Mouse (Mus musculus) forebrain, embryonic 11.5 days (tissue): Measurements from ENCODE around the gene Chst4. TPM values are rescaled to one million over a fixed set of nuclear protein-coding genes. Genes with fewer than 3 reads are reported as not detected.

Source experiments
- ATAC-seq: fragments of 200-750 bp; cut with Nextera tagmentation; replicated peaks from 2 replicates; pipeline ENCODE4 v1.8.0; 2017; ENCODE audit warnings: moderate TSS enrichment; ENCODE audit not compliant: low FRiP score
- DNase-seq: peaks from one replicate; pipeline ENCODE4 v3.0.0-alpha.2; 2017; ENCODE audit warnings: low spot score
- H3K27ac ChIP-seq: fragments of 300-500 bp; sonication (generic); 2 replicates; pipeline ENCODE4 v1.5.1; 2014; ENCODE audit warnings: low read depth, low read length
- H3K27me3 ChIP-seq: fragments of 300-500 bp; sonication (generic); 2 replicates; pipeline ENCODE4 v1.6.1; 2014; ENCODE audit warnings: mild to moderate bottlenecking, low read length, mixed read lengths; ENCODE audit not compliant: control insufficient read depth, insufficient read depth
- H3K36me3 ChIP-seq: fragments of 300-500 bp; sonication (generic); 2 replicates; pipeline ENCODE4 v1.6.1; 2014; ENCODE audit warnings: mild to moderate bottlenecking, low read length, moderate library complexity, mixed read lengths; ENCODE audit not compliant: control insufficient read depth, insufficient read depth
- H3K4me1 ChIP-seq: fragments of 300-500 bp; sonication (generic); replicated peaks from 2 replicates; pipeline ENCODE4 v1.6.1; 2014; ENCODE audit warnings: low read length, mixed read lengths; ENCODE audit not compliant: control insufficient read depth, insufficient read depth
- H3K4me2 ChIP-seq: fragments of 300-500 bp; sonication (generic); 2 replicates; pipeline ENCODE4 v1.6.1; 2014; ENCODE audit warnings: low read depth, mild to moderate bottlenecking, low read length, moderate library complexity, mixed read lengths; ENCODE audit not compliant: severe bottlenecking
- H3K4me3 ChIP-seq: fragments of 300-500 bp; sonication (generic); 2 replicates; pipeline ENCODE4 v1.5.1; 2014; ENCODE audit warnings: low read depth, low read length
- H3K9ac ChIP-seq: fragments of 300-500 bp; sonication (generic); 2 replicates; pipeline ENCODE4 v1.6.1; 2014; ENCODE audit warnings: low read length
- H3K9me3 ChIP-seq: fragments of 300-500 bp; sonication (generic); 2 replicates; pipeline ENCODE4 v1.6.1; 2016; ENCODE audit warnings: low read length, mixed read lengths; ENCODE audit not compliant: control insufficient read depth
- WGBS: fragments of 180-500 bp; shearing (Covaris S2); extraction: QIAGEN DNeasy Blood & Tissue Kit; methylation state at CpG from one replicate; pipeline ENCODE4 v1.1.7; 2014; 5-methylcytosine and 5-hydroxymethylcytosine counted together
- polyA plus RNA-seq: library from polyadenylated mRNA; unstranded; fragments of >200 nt; fragmentation: Nextera tagmentation; extraction: Ambion mirVana; gene quantifications from 2 replicates; pipeline ENCODE4 v1.2.1, GENCODE M21; 2014

Gene Chst4
- polyA plus RNA-seq, 1 experiment from 2014 or later, result not detected

GRCm38 (mm10) chr8:110022081-110022480 is 17.5 kb downstream of the Chst4 start:
- Histone ChIP-seq H3K27ac (no peak overlapping the region), H3K4me3 (no peak overlapping the region), H3K9me3 (no peaks in the 10 kb centered on the region), H3K27me3 (no peaks in the 10 kb centered on the region), H3K4me2 (no peak overlapping the region), H3K4me1 (no peaks in the 10 kb centered on the region), H3K36me3 (no peaks in the 10 kb centered on the region), H3K9ac (no peak overlapping the region)
- 64% methylated on average over 6 of the region's 6 CpGs for WGBS
- DNase-seq (peak; percentile 33), ATAC-seq (no peak)

GRCm38 (mm10) chr8:110010868-110011267 is 28.7 kb downstream of the Chst4 start:
- Histone ChIP-seq H3K27me3 (no peaks in the 10 kb centered on the region), H3K9ac (no peak overlapping the region), H3K4me2 (no peak overlapping the region), H3K9me3 (no peaks in the 10 kb centered on the region), H3K4me1 (no peaks in the 10 kb centered on the region), H3K4me3 (no peak overlapping the region), H3K36me3 (no peaks in the 10 kb centered on the region), H3K27ac (no peak overlapping the region)
- 40% methylated on average over 5 of the region's 5 CpGs for WGBS
- no peak for ATAC-seq
- peak; percentile 73 for DNase-seq

GRCm38 (mm10) chr8:110008995-110009446 is 30.5 kb downstream of the Chst4 start:
- no peaks in the 10 kb centered on the region for H3K9me3 ChIP-seq
- 68% methylated on average over 8 of the region's 8 CpGs for WGBS
- H3K27me3 ChIP-seq, result no peaks in the 10 kb centered on the region
- H3K4me1 ChIP-seq, result no peaks in the 10 kb centered on the region
- no peak overlapping the region for H3K4me2 ChIP-seq
- H3K9ac ChIP-seq, result no peak overlapping the region; the same call in 1 of the 2 replicates
- H3K36me3 ChIP-seq, result no peaks in the 10 kb centered on the region
- H3K4me3 ChIP-seq, result no peak overlapping the region
- DNase-seq, result no peak
- H3K27ac ChIP-seq, result no peak overlapping the region
- ATAC-seq, result no peak

- DNase-seq, result no peak
- H3K4me3 ChIP-seq, result no peak overlapping the region
- 90% methylated on average over 26 of the region's 26 CpGs for WGBS
- no peak overlapping the region; the same call in 1 of the 2 replicates for H3K9ac ChIP-seq
- no peaks in the 10 kb centered on the region for H3K4me1 ChIP-seq
- no peak overlapping the region for H3K27ac ChIP-seq
- no peaks in the 10 kb centered on the region for H3K27me3 ChIP-seq
- no peak overlapping the region for H3K4me2 ChIP-seq
- H3K9me3 ChIP-seq, result no peaks in the 10 kb centered on the region
- H3K36me3 ChIP-seq, result no peaks in the 10 kb centered on the region
- ATAC-seq, result no peak
These were observed 31.1 kb downstream of the Chst4 start for GRCm38 (mm10) chr8:110008228-110008994.

GRCm38 (mm10) chr8:110006312-110007023 is 33.1 kb downstream of the Chst4 start:
- ATAC-seq (no peak), DNase-seq (no peak)
- Histone ChIP-seq H3K4me1 (no peaks in the 10 kb centered on the region), H3K9ac (no peak overlapping the region), H3K4me3 (no peak overlapping the region), H3K27me3 (no peaks in the 10 kb centered on the region), H3K9me3 (no peaks in the 10 kb centered on the region), H3K27ac (no peak overlapping the region), H3K4me2 (no peak overlapping the region), H3K36me3 (no peaks in the 10 kb centered on the region)
- WGBS, result 70% methylated on average over 17 of the region's 17 CpGs

GRCm38 (mm10) chr8:110004300-110004699 is 35.2 kb downstream of the Chst4 start:
- Histone ChIP-seq H3K27me3 (no peaks in the 10 kb centered on the region), H3K36me3 (no peaks in the 10 kb centered on the region), H3K9ac (no peak overlapping the region), H3K4me2 (no peak overlapping the region), H3K27ac (no peak overlapping the region), H3K4me3 (no peak overlapping the region), H3K9me3 (no peaks in the 10 kb centered on the region), H3K4me1 (no peaks in the 10 kb centered on the region)
- no peak for DNase-seq
- no peak for ATAC-seq
- 88% methylated on average over 5 of the region's 5 CpGs for WGBS

GRCm38 (mm10) chr8:110002953-110003352 is 36.6 kb downstream of the Chst4 start:
- no peak for ATAC-seq
- DNase-seq, result peak; percentile 65
- H3K4me3 ChIP-seq, result no peak overlapping the region
- H3K4me2 ChIP-seq, result no peak overlapping the region
- H3K9me3 ChIP-seq, result no peaks in the 10 kb centered on the region
- no peaks in the 10 kb centered on the region for H3K27me3 ChIP-seq
- no peak overlapping the region for H3K27ac ChIP-seq
- no peaks in the 10 kb centered on the region for H3K36me3 ChIP-seq
- H3K9ac ChIP-seq, result no peak overlapping the region
- 33% methylated on average over 9 of the region's 9 CpGs for WGBS
- no peaks in the 10 kb centered on the region for H3K4me1 ChIP-seq

GRCm38 (mm10) chr8:109999974-110000373 is 39.6 kb downstream of the Chst4 start:
- no peak overlapping the region for H3K4me3 ChIP-seq
- H3K9ac ChIP-seq, result no peak overlapping the region
- no peak overlapping the region for H3K27ac ChIP-seq
- DNase-seq, result no peak
- 88% methylated on average over 10 of the region's 10 CpGs for WGBS
- no peak overlapping the region for H3K4me2 ChIP-seq
- no peaks in the 10 kb centered on the region for H3K4me1 ChIP-seq
- H3K9me3 ChIP-seq, result no peaks in the 10 kb centered on the region
- H3K27me3 ChIP-seq, result no peaks in the 10 kb centered on the region
- no peak for ATAC-seq
- H3K36me3 ChIP-seq, result no peaks in the 10 kb centered on the region
